ENCODE assay signal across 27 mouse cellular contexts in the genomic region with DNA sequence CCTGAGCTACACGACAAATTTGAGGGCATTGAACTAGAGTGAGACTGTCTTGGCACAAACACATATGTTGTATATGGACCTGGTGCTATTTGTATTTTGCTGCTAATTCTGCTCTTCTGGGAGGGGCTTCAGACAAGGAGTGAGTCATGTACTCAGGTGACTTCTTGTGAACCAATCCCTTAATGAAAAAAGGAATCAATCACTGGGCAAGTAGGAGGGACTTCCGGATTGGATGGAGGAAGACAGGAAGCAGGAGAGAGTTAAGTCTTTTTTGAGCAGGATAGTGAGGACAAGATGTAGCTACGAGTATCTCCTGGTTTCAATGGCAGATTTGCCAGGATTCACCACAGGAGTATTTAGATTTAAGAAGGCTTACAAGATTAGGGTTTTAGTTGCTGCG. TPM values are rescaled to one million over a fixed set of nuclear protein-coding genes. Genes with fewer than 3 reads are reported as not detected.
DNase-seq lines count a peak whose midpoint lies in the region; ATAC-seq and TF ChIP-seq lines count a peak whose summit lies in the region.
"Had no signal": no experiment of that assay in that cellular context is flagged by ENCODE, and none has a peak within 500 bp of the region (broad histone marks: within the 10 kb centered on the region; RNA-seq: fewer than 3 reads in every experiment).

No protein-coding gene starts in this region.

- in situ Hi-C loops in ES-E14 (cut with MboI; ENCODE audit: low sequenced_read_pairs in 2 of 2, unreplicated experiment in 2 of 2) = no loop called here

- H3K9me3 ChIP-seq in E14TG2a.4 (ENCODE audit: low read length) (no peaks in the 10 kb centered on the region), ES-E14 (ENCODE audit: control insufficient read depth, insufficient read depth, low read depth, low read length) (no peaks in the 10 kb centered on the region)
- no peaks in the 10 kb centered on the region for H3K9me3 ChIP-seq in liver, embryonic 11.5 days (ENCODE audit: control insufficient read depth, low read length)
- H3K9me3 ChIP-seq: forebrain, embryonic 10.5 days; forebrain, embryonic 13.5 days; G1E; heart, embryonic 10.5 days; heart, embryonic 13.5 days had no signal

- peaks cover 82% of the 10 kb centered on the region for H3K36me3 ChIP-seq in E14TG2a.4 (ENCODE audit: insufficient read depth, low read length)
- peaks cover 16% of the 10 kb centered on the region for H3K36me3 ChIP-seq in ES-E14 (ENCODE audit: control insufficient read depth, insufficient read depth, low read length, poor library complexity, severe bottlenecking)
- H3K36me3 ChIP-seq in liver, embryonic 11.5 days (ENCODE audit: control insufficient read depth, insufficient read depth, low read length) = peaks cover 28% of the 10 kb centered on the region

- H3K4me2 ChIP-seq in liver, embryonic 11.5 days = no peak overlapping the region
- H3K4me2 ChIP-seq: forebrain, embryonic 13.5 days; heart, embryonic 13.5 days; hindbrain, embryonic 14.5 days had no signal

- H3K4me3 ChIP-seq in E14TG2a.4 (replicated peaks; ENCODE audit: low read length) (peak overlapping the region; percentile 91), ES-E14 (ENCODE audit: insufficient read depth in 1 of 2, low read depth in 1 of 2, low read length in 2 of 2, poor library complexity in 1 of 2, severe bottlenecking in 1 of 2) (peak overlapping the region; percentile 72 to 77)
- H3K4me3 ChIP-seq in liver, embryonic 11.5 days (ENCODE audit: low read depth, low read length) = no peak overlapping the region
- H3K4me3 ChIP-seq: forebrain, embryonic 10.5 days; forebrain, embryonic 13.5 days; heart, embryonic 10.5 days; heart, embryonic 13.5 days had no signal

- DNase-seq in 3T3-L1 (ENCODE audit: low read depth, low spot score) = peak; percentile 23
- peak; percentile 22 for DNase-seq in ES-E14 (ENCODE audit: low read depth, low spot score)
- no peak for DNase-seq in liver, embryonic 11.5 days (ENCODE audit: low spot score)
- no peak for DNase-seq in left cerebral cortex, adult 18-20 months (ENCODE audit: low spot score in 2 of 2)
- no peak for DNase-seq in cerebellum, postnatal 14 days
- DNase-seq: adrenal gland, adult 8-10 months; adrenal gland, postnatal 25 days; cerebellum, adult 11-12 months; cerebellum, adult 8-10 months; cerebellum, postnatal 10 days; gastrocnemius, postnatal 10 days; gastrocnemius, postnatal 36 days; heart, postnatal 14 days; heart, postnatal 4 days had no signal

- H3K27me3 ChIP-seq in E14TG2a.4 (ENCODE audit: insufficient read depth, low read length) = no peaks in the 10 kb centered on the region
- no peaks in the 10 kb centered on the region for H3K27me3 ChIP-seq in liver, embryonic 11.5 days (replicated peaks; ENCODE audit: control insufficient read depth, insufficient read depth, low read length)
- H3K27me3 ChIP-seq: forebrain, embryonic 13.5 days; heart, embryonic 13.5 days; Patski had no signal

- no peak for TF ChIP-seq CTCF in E14TG2a.4 (conservative IDR thresholded peaks at IDR 0.05; ENCODE audit: low read length)

- no peak for ATAC-seq in liver, embryonic 11.5 days (replicated peaks; ENCODE audit: low FRiP score)
- ATAC-seq: activated CD4-positive, CD25-positive, alpha-beta regulatory T cell, adult 4 months; forebrain, embryonic 13.5 days; forebrain, embryonic 16.5 days; hindbrain, postnatal 0 days; inflammation-experienced regulatory T-cells, adult 6 months; intestine, embryonic 16.5 days; Patski had no signal

- H3K27ac ChIP-seq in ES-E14 (ENCODE audit: insufficient read depth, low read depth, low read length, poor library complexity, severe bottlenecking) = peak overlapping the region; percentile 59; the same call in 1 of the 2 replicates
- no peak overlapping the region for H3K27ac ChIP-seq in liver, embryonic 11.5 days (ENCODE audit: low read depth, low read length)
- H3K27ac ChIP-seq: forebrain, embryonic 10.5 days; forebrain, embryonic 13.5 days; heart, embryonic 10.5 days; heart, embryonic 13.5 days; hindbrain, embryonic 14.5 days; hindbrain, postnatal 0 days had no signal

- WGBS in liver, embryonic 11.5 days = 93% methylated on average over 4 of the region's 4 CpGs

- H3K4me1 ChIP-seq in E14TG2a.4 (replicated peaks; ENCODE audit: low read depth, low read length) = peaks cover 24% of the 10 kb centered on the region
- H3K4me1 ChIP-seq in ES-E14 (ENCODE audit: control insufficient read depth in 2 of 2, insufficient read depth in 2 of 2, low read length in 2 of 2, poor library complexity in 1 of 2) = peaks cover 0 to 2% of the 10 kb centered on the region in 2 experiments; a peak in 1 of 4 replicates
- no peaks in the 10 kb centered on the region for H3K4me1 ChIP-seq in liver, embryonic 11.5 days (replicated peaks; ENCODE audit: control insufficient read depth, insufficient read depth, low read length)
- H3K4me1 ChIP-seq: forebrain, embryonic 10.5 days; forebrain, embryonic 13.5 days; heart, embryonic 10.5 days; heart, embryonic 13.5 days had no signal

- H3K9ac ChIP-seq in ES-E14 (ENCODE audit: insufficient read depth, low read depth, low read length, poor library complexity, severe bottlenecking) = peak overlapping the region; percentile 79; the same call in 1 of the 2 replicates
- H3K9ac ChIP-seq in liver, embryonic 11.5 days (ENCODE audit: low read depth, low read length) = no peak overlapping the region
- H3K9ac ChIP-seq: forebrain, embryonic 13.5 days; heart, embryonic 13.5 days; hindbrain, embryonic 14.5 days had no signal

TF ChIP-seq in ES-E14, 5 proteins besides CTCF, POLR2A, EP300 and RAD21:
- no peak for TF ChIP-seq HCFC1 (IDR thresholded peaks at IDR 0.05; ENCODE audit: borderline replicate concordance, insufficient read depth, low read length)
- TF ChIP-seq ZC3H11A (IDR thresholded peaks at IDR 0.05; ENCODE audit: borderline replicate concordance, low read depth, low read length) = no peak
- no peak for TF ChIP-seq ZNF384 (IDR thresholded peaks at IDR 0.05; ENCODE audit: low read depth, low read length)
- TF ChIP-seq CHD2 (IDR thresholded peaks at IDR 0.05; ENCODE audit: low read depth, low read length) = no peak
- TF ChIP-seq MAFK (IDR thresholded peaks at IDR 0.05; ENCODE audit: insufficient read depth, low read depth, low read length) = no peak

RNA-seq across cellular contexts. Expression of gene Aida, which starts 6.8 kb away (rescaled TPM):
- total RNA-seq in ES-E14 (2012; rRNA removed) = 22.0 and 28.5 TPM in 2 replicates
- 17.6 and 21.1 TPM in 2 replicates for polyA plus RNA-seq in liver, embryonic 11.5 days (2014; fragmentation: Nextera tagmentation; extraction: Ambion mirVana)
- 10 to 100 TPM; 52.3 to 59.1 TPM for total RNA-seq in left cerebral cortex, adult 18-20 months (2021)

RNA-seq across cellular contexts. Expression of gene Brox, which starts 7.5 kb away (rescaled TPM):
- 25.5 and 34.1 TPM in 2 replicates for total RNA-seq in ES-E14 (2012; rRNA removed)
- 27.2 and 33.4 TPM in 2 replicates for polyA plus RNA-seq in liver, embryonic 11.5 days (2014; fragmentation: Nextera tagmentation; extraction: Ambion mirVana)
- 10 to 100 TPM; 52.5 to 53.6 TPM for total RNA-seq in left cerebral cortex, adult 18-20 months (2021)

Comparison
In these comparisons a context has a peak if more than half of its experiments do, and no peak if none do; other contexts are left out.
1. DNase-seq: peak in 3T3-L1 (single experiment) and ES-E14 (single experiment); none in liver, embryonic 11.5 days (single experiment), left cerebral cortex, adult 18-20 months (0 of 2) and cerebellum, postnatal 14 days (0 of 2).